ENCODE assay signal across 8 mouse cellular contexts in genomic region chr11:54437823-54438337, GRCm38 (mm10). TPM values are rescaled to one million over a fixed set of nuclear protein-coding genes. Genes with fewer than 3 reads are reported as not detected.
DNase-seq lines count a peak whose midpoint lies in the region; ATAC-seq and TF ChIP-seq lines count a peak whose summit lies in the region.

Gene Fnip1, plus strand, starts transcription at chr11:54438199.

- H3K36me3 ChIP-seq in embryonic facial prominence, embryonic 15.5 days: no peaks in the 10 kb centered on the region
- no peaks in the 10 kb centered on the region for H3K36me3 ChIP-seq in kidney, embryonic 14.5 days (ENCODE audit: control insufficient read depth, insufficient read depth, low read length)
- no peaks in the 10 kb centered on the region for H3K36me3 ChIP-seq in limb, embryonic 15.5 days

- ATAC-seq in embryonic facial prominence, embryonic 15.5 days (ENCODE audit: insufficient number of reproducible peaks, low FRiP score, low TSS enrichment, low read depth): peak; percentile 96
- ATAC-seq in kidney, embryonic 14.5 days (ENCODE audit: low FRiP score, low TSS enrichment): peak; percentile 98
- ATAC-seq in limb, embryonic 15.5 days (ENCODE audit: insufficient number of reproducible peaks, low FRiP score, low TSS enrichment, low read depth): peak; percentile 94

- no peaks in the 10 kb centered on the region for H3K27me3 ChIP-seq in embryonic facial prominence, embryonic 15.5 days
- no peaks in the 10 kb centered on the region for H3K27me3 ChIP-seq in kidney, embryonic 14.5 days (ENCODE audit: control insufficient read depth, insufficient read depth, low read length)
- H3K27me3 ChIP-seq in limb, embryonic 15.5 days: no peaks in the 10 kb centered on the region

- H3K4me1 ChIP-seq in bone marrow, adult 2 months (ENCODE audit: control insufficient read depth, insufficient read depth, low read length): no peaks in the 10 kb centered on the region; the same call in none of the 2 replicates
- H3K4me1 ChIP-seq in embryonic facial prominence, embryonic 15.5 days: peaks cover 14% of the 10 kb centered on the region; the same call in 1 of the 2 replicates
- H3K4me1 ChIP-seq in kidney, embryonic 14.5 days (ENCODE audit: control insufficient read depth, insufficient read depth, low read length): no peaks in the 10 kb centered on the region
- peaks cover 3% of the 10 kb centered on the region; the same call in 1 of the 2 replicates for H3K4me1 ChIP-seq in limb, embryonic 15.5 days

- H3K9me3 ChIP-seq in embryonic facial prominence, embryonic 15.5 days (replicated peaks): no peaks in the 10 kb centered on the region
- no peaks in the 10 kb centered on the region for H3K9me3 ChIP-seq in kidney, embryonic 14.5 days (ENCODE audit: control insufficient read depth, low read length)
- no peaks in the 10 kb centered on the region for H3K9me3 ChIP-seq in limb, embryonic 15.5 days

- DNase-seq in 416B (ENCODE audit: low read depth): peak; percentile 92
- DNase-seq in heart, adult 9 months (ENCODE audit: low spot score in 2 of 2): peak; percentile 95 to 96
- peak; percentile 83 to 88 for DNase-seq in monocyte, adult 2 months (ENCODE audit: low read depth in 1 of 2, low spot score in 2 of 2)
- DNase-seq in spleen, postnatal 36 days (ENCODE audit: low spot score in 2 of 2): peak; percentile 94 to 95

- peak within 1 kb of the TSS; percentile 76 for H3K9ac ChIP-seq in embryonic facial prominence, embryonic 15.5 days
- H3K9ac ChIP-seq in kidney, embryonic 14.5 days (ENCODE audit: low read depth, low read length): peak within 1 kb of the TSS; percentile 86
- peak within 1 kb of the TSS; percentile 93 for H3K9ac ChIP-seq in limb, embryonic 15.5 days

- no peak for TF ChIP-seq POLR2A in bone marrow, adult 2 months (IDR thresholded peaks at IDR 0.05; ENCODE audit: borderline replicate concordance, control insufficient read depth, low read depth, low read length)

- TF ChIP-seq CTCF in bone marrow, adult 2 months (IDR thresholded peaks at IDR 0.05; ENCODE audit: control insufficient read depth, insufficient read depth, low read length): no peak

- peak within 1 kb of the TSS; percentile 94 for H3K27ac ChIP-seq in bone marrow, adult 2 months (ENCODE audit: control insufficient read depth, insufficient read depth, low read depth, low read length, poor library complexity)
- H3K27ac ChIP-seq in embryonic facial prominence, embryonic 15.5 days (replicated peaks): peak within 1 kb of the TSS; percentile 85
- peak within 1 kb of the TSS; percentile 79; the same call in 1 of the 2 replicates for H3K27ac ChIP-seq in kidney, embryonic 14.5 days (ENCODE audit: low read depth, low read length)
- H3K27ac ChIP-seq in limb, embryonic 15.5 days: peak within 1 kb of the TSS; percentile 86

- H3K4me2 ChIP-seq in embryonic facial prominence, embryonic 15.5 days (replicated peaks): peak within 1 kb of the TSS; percentile 59
- H3K4me2 ChIP-seq in kidney, embryonic 14.5 days (replicated peaks; ENCODE audit: low read depth, low read length): peak within 1 kb of the TSS; percentile 55
- peak within 1 kb of the TSS; percentile 52 for H3K4me2 ChIP-seq in limb, embryonic 15.5 days

- WGBS in bone marrow, adult 2 months: under 1% methylated on average over 47 of the region's 47 CpGs
- under 1% methylated on average over 45 of the region's 47 CpGs for WGBS in embryonic facial prominence, embryonic 15.5 days
- 1% methylated on average over 41 of the region's 47 CpGs for WGBS in kidney, embryonic 14.5 days
- under 1% methylated on average over 42 of the region's 47 CpGs for WGBS in limb, embryonic 15.5 days

- H3K4me3 ChIP-seq in bone marrow, adult 2 months (replicated peaks; ENCODE audit: control insufficient read depth, low read depth, low read length): peak within 1 kb of the TSS; percentile 94
- H3K4me3 ChIP-seq in embryonic facial prominence, embryonic 15.5 days (replicated peaks): peak within 1 kb of the TSS; percentile 97
- H3K4me3 ChIP-seq in kidney, embryonic 14.5 days (ENCODE audit: low read length): peak within 1 kb of the TSS; percentile 72
- peak within 1 kb of the TSS; percentile 92 for H3K4me3 ChIP-seq in limb, embryonic 15.5 days

RNA-seq across cellular contexts. Expression of gene Fnip1, which starts in this region (rescaled TPM):
- polyA plus RNA-seq in bone marrow, adult 2 months (2011; ENCODE audit: insufficient read depth, insufficient read length, low replicate concordance, missing spikeins): 4.5 and 7.5 TPM in 2 replicates
- polyA plus RNA-seq in embryonic facial prominence, embryonic 15.5 days (2015; fragmentation: Nextera tagmentation; extraction: Ambion mirVana): 9.9 and 10.6 TPM in 2 replicates
- polyA plus RNA-seq in kidney, embryonic 14.5 days (2014; fragmentation: Nextera tagmentation; extraction: Ambion mirVana): 9.0 and 12.6 TPM in 2 replicates
- polyA plus RNA-seq in limb, embryonic 15.5 days (2015; fragmentation: Nextera tagmentation; extraction: Ambion mirVana): 10.3 and 11.3 TPM in 2 replicates

Comparison
In these comparisons a context has a peak if more than half of its experiments do, and no peak if none do; other contexts are left out.
1. Peak in every context shown above with its lines: DNase-seq, ATAC-seq, H3K4me3 ChIP-seq and H3K27ac ChIP-seq.